Mouse (Mus musculus): ENCODE measurements around the gene Smagp. TPM values are rescaled to one million over a fixed set of nuclear protein-coding genes. Genes with fewer than 3 reads are reported as not detected.

Gene Smagp
- polyA plus RNA-seq, 1 experiment from 2014 or later = 21.7 TPM

DNA sequence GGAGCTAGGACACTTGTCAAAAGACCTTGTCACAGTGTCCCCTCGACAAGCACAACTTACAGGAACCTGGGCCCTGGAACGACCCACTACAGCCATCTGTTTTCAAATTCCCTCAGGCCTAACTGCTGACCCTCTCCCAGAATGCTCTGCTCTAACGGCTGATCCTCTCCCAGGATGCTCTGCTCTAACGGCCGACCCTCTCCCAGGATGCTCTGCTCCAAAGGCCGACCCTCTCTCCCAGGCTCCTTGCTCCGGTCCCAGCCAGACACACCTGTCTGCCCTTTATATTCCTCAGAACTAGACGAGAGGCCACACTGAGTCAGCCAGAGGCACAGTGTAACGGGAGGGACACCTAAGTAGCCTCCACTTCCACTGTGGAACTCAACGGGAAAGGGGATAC is 56.6 kb downstream of the Smagp start:
- 78% methylated on average over 10 of the region's 10 CpGs for WGBS (ENCODE audit: insufficient replicate concordance)

DNA sequence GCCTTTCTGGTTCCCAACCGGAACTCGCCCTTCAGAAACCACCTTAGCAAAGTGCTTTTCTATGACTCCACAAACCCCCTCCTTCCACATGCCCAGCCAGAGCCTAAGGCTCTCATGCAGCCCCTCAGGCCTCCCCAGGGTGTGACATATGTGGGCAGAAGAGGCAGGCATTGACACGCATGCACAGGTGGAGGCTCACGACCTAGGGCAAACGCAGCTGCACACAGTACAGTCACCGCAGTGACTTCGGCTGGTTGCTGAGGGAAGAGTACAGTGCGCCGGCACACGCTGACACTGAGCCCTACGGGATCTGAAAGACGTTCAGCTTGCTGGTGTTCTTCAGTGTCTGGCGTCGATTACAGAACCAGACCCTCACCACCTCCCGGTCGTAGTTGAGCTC is 58.8 kb downstream of the Smagp start:
- no peaks in the 10 kb centered on the region for H3K9me3 ChIP-seq (ENCODE audit: low read length)
- H3K4me3 ChIP-seq (ENCODE audit: low read depth, low read length) = no peak overlapping the region
- H3K9ac ChIP-seq (replicated peaks) = no peak overlapping the region
- H3K27ac ChIP-seq (ENCODE audit: low read depth) = no peak overlapping the region
- no peak overlapping the region for H3K4me2 ChIP-seq (ENCODE audit: low read depth, low read length)
- no peaks in the 10 kb centered on the region for H3K36me3 ChIP-seq (replicated peaks; ENCODE audit: insufficient read depth, low read length)
- H3K4me1 ChIP-seq (ENCODE audit: insufficient read depth) = no peaks in the 10 kb centered on the region
- H3K27me3 ChIP-seq (ENCODE audit: insufficient read depth, low read length) = no peaks in the 10 kb centered on the region
- 75% methylated on average over 16 of the region's 16 CpGs for WGBS (ENCODE audit: insufficient replicate concordance)
- ATAC-seq (no peak), DNase-seq (no peak)
- TF ChIP-seq CTCF (IDR thresholded peaks at IDR 0.05; ENCODE audit: low read depth) (no peak), EP300 (IDR thresholded peaks at IDR 0.05; ENCODE audit: low read depth) (no peak)

More for the DNA sequence above, 56.6 kb downstream of the Smagp start:
- Histone ChIP-seq H3K4me2 (ENCODE audit: low read depth, low read length) (no peak overlapping the region), H3K9ac (replicated peaks) (no peak overlapping the region), H3K9me3 (ENCODE audit: low read length) (no peaks in the 10 kb centered on the region), H3K27me3 (ENCODE audit: insufficient read depth, low read length) (no peaks in the 10 kb centered on the region), H3K27ac (ENCODE audit: low read depth) (no peak overlapping the region), H3K4me3 (ENCODE audit: low read depth, low read length) (no peak overlapping the region), H3K36me3 (replicated peaks; ENCODE audit: insufficient read depth, low read length) (no peaks in the 10 kb centered on the region), H3K4me1 (ENCODE audit: insufficient read depth) (no peaks in the 10 kb centered on the region)
- no peak for DNase-seq
- no peak for ATAC-seq
- TF ChIP-seq EP300 (IDR thresholded peaks at IDR 0.05; ENCODE audit: low read depth) = no peak
- TF ChIP-seq CTCF (IDR thresholded peaks at IDR 0.05; ENCODE audit: low read depth) = no peak

DNA sequence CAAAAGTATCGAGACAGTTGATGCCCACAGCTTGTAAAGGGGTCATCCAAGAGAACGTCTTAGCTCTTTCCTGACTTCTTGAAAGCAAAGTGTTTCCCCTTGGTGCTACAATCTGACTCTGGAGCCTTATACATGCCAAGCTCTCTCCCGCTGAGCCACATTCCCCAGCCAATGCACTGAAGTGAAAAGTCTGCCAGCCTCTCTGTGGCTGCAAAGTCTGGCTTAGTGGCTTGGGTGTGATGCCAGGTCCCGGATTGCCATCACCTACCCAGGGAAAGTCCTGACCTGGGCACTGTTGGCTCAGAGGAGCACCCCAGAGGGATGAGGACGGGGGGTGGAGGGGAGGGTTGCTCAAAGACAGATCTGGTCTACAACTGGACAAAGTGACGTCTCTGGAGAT is 59.9 kb downstream of the Smagp start:
- H3K4me2 ChIP-seq (ENCODE audit: low read depth, low read length) = no peak overlapping the region
- H3K9ac ChIP-seq (replicated peaks) = no peak overlapping the region
- 66% methylated on average over 6 of the region's 6 CpGs for WGBS (ENCODE audit: insufficient replicate concordance)
- no peak for DNase-seq
- TF ChIP-seq CTCF (IDR thresholded peaks at IDR 0.05; ENCODE audit: low read depth) = no peak
- no peak for TF ChIP-seq EP300 (IDR thresholded peaks at IDR 0.05; ENCODE audit: low read depth)
- no peak overlapping the region for H3K27ac ChIP-seq (ENCODE audit: low read depth)
- no peaks in the 10 kb centered on the region for H3K4me1 ChIP-seq (ENCODE audit: insufficient read depth)
- no peaks in the 10 kb centered on the region for H3K27me3 ChIP-seq (ENCODE audit: insufficient read depth, low read length)
- H3K36me3 ChIP-seq (replicated peaks; ENCODE audit: insufficient read depth, low read length) = no peaks in the 10 kb centered on the region
- H3K4me3 ChIP-seq (ENCODE audit: low read depth, low read length) = no peak overlapping the region
- H3K9me3 ChIP-seq (ENCODE audit: low read length) = no peaks in the 10 kb centered on the region
- ATAC-seq = no peak

DNA sequence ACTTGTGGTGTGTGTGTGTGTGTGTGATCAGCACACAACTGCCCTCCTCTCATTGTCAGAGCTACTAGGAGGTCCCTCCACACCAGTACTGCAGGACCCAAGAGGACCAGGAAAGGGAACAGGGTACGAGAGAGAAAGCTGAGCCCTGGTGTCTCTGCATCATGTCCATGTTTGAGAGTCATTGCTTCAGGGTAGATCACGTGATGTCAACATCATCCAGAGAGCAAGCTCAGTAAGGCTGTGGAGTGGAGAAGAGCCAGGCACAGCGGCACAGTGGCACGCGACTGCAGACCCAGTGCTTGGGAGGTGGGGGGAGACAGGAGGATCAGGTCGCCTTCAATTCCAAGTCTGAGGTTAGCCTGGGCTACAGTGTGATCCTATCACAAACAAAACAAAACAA is 60.3 kb downstream of the Smagp start:
- no peak overlapping the region for H3K4me3 ChIP-seq (ENCODE audit: low read depth, low read length)
- TF ChIP-seq CTCF (IDR thresholded peaks at IDR 0.05; ENCODE audit: low read depth) (no peak), EP300 (IDR thresholded peaks at IDR 0.05; ENCODE audit: low read depth) (no peak)
- no peak overlapping the region for H3K9ac ChIP-seq (replicated peaks)
- H3K27me3 ChIP-seq (ENCODE audit: insufficient read depth, low read length) = no peaks in the 10 kb centered on the region
- no peaks in the 10 kb centered on the region for H3K36me3 ChIP-seq (replicated peaks; ENCODE audit: insufficient read depth, low read length)
- H3K4me2 ChIP-seq (ENCODE audit: low read depth, low read length) = no peak overlapping the region
- no peak for ATAC-seq
- no peaks in the 10 kb centered on the region for H3K4me1 ChIP-seq (ENCODE audit: insufficient read depth)
- no peak overlapping the region for H3K27ac ChIP-seq (ENCODE audit: low read depth)
- no peaks in the 10 kb centered on the region for H3K9me3 ChIP-seq (ENCODE audit: low read length)
- no peak for DNase-seq
- 76% methylated on average over 6 of the region's 6 CpGs for WGBS (ENCODE audit: insufficient replicate concordance)

DNA sequence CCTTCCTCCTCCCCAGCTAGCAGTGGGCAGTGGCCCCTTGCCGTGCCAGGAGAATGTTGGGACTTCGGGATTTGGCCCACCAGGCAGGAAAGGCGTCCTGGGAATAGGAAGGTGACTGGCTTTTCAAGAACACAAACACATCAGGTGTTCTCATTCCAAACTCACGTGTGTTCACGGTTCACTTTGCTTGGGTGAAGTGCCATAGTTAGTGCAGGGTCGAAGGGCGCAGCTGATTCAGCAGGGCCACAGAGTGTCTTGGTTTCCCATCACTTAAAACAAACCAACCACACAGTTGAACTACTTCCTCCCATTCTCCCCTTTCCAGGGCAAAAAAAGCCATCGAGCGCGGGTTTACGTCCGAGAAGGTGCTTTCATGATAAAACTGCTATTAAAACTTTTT is 61.4 kb downstream of the Smagp start:
- Histone ChIP-seq H3K36me3 (replicated peaks; ENCODE audit: insufficient read depth, low read length) (no peaks in the 10 kb centered on the region), H3K27me3 (ENCODE audit: insufficient read depth, low read length) (no peaks in the 10 kb centered on the region), H3K27ac (ENCODE audit: low read depth) (no peak overlapping the region), H3K9ac (replicated peaks) (no peak overlapping the region), H3K9me3 (ENCODE audit: low read length) (no peaks in the 10 kb centered on the region), H3K4me2 (ENCODE audit: low read depth, low read length) (no peak overlapping the region), H3K4me1 (ENCODE audit: insufficient read depth) (no peaks in the 10 kb centered on the region), H3K4me3 (ENCODE audit: low read depth, low read length) (no peak overlapping the region)
- no peak for TF ChIP-seq CTCF (IDR thresholded peaks at IDR 0.05; ENCODE audit: low read depth)
- TF ChIP-seq EP300 (IDR thresholded peaks at IDR 0.05; ENCODE audit: low read depth) = no peak
- ATAC-seq = no peak
- WGBS (ENCODE audit: insufficient replicate concordance) = 61% methylated on average over 12 of the region's 12 CpGs
- no peak for DNase-seq

DNA sequence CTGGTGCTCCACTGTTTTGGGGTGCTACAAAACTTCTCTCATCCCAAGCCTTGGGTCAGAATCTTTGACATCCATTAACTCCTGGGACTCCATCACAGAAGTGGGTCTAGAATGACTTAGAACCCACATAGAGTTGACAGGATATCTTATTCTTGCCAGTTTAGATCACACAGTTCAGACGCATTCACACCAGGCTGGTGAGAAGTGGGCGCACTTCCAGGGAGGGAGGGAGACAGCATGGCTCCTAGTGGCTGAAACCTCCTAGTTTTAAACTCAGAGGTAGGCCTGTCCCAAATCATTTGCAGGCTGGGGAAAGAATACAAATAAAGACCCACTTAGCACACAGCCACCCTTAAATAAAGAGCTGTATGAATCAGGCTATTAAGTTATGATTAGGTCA is 62.4 kb downstream of the Smagp start:
- ATAC-seq (no peak), DNase-seq (no peak)
- H3K27ac ChIP-seq (ENCODE audit: low read depth) = no peak overlapping the region
- WGBS (ENCODE audit: insufficient replicate concordance) = 71% methylated on average over 2 of the region's 2 CpGs
- no peaks in the 10 kb centered on the region for H3K36me3 ChIP-seq (replicated peaks; ENCODE audit: insufficient read depth, low read length)
- H3K9me3 ChIP-seq (ENCODE audit: low read length) = no peaks in the 10 kb centered on the region
- no peaks in the 10 kb centered on the region for H3K4me1 ChIP-seq (ENCODE audit: insufficient read depth)
- H3K4me2 ChIP-seq (ENCODE audit: low read depth, low read length) = no peak overlapping the region
- H3K9ac ChIP-seq (replicated peaks) = no peak overlapping the region
- TF ChIP-seq EP300 (IDR thresholded peaks at IDR 0.05; ENCODE audit: low read depth) (no peak), CTCF (IDR thresholded peaks at IDR 0.05; ENCODE audit: low read depth) (no peak)
- no peaks in the 10 kb centered on the region for H3K27me3 ChIP-seq (ENCODE audit: insufficient read depth, low read length)
- no peak overlapping the region for H3K4me3 ChIP-seq (ENCODE audit: low read depth, low read length)

DNA sequence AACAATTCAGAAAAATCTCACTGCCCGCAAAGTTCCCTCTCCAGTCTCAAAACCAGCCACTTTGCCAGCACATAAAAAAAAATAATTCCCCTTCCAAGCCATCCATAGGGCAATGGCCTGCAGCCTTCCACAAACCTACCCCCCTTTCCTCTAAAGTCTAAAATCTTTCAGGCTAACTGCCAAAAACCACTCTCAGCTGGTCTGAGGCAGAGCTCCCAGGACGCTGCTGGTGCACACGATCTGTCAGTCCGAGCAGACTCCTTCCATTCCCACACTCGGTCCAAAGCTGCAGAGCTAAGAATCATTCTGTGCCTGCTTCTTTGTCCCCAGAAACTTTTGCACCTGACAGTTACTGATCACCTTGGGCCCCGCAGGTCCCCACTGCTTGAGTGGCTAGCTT is 62.8 kb downstream of the Smagp start:
- WGBS (ENCODE audit: insufficient replicate concordance) = 60% methylated on average over 6 of the region's 6 CpGs

More for the DNA sequence above, 62.8 kb downstream of the Smagp start:
- Histone ChIP-seq H3K27me3 (ENCODE audit: insufficient read depth, low read length) (no peaks in the 10 kb centered on the region), H3K36me3 (replicated peaks; ENCODE audit: insufficient read depth, low read length) (no peaks in the 10 kb centered on the region), H3K9ac (replicated peaks) (no peak overlapping the region), H3K27ac (ENCODE audit: low read depth) (no peak overlapping the region), H3K4me2 (ENCODE audit: low read depth, low read length) (no peak overlapping the region), H3K9me3 (ENCODE audit: low read length) (no peaks in the 10 kb centered on the region), H3K4me3 (ENCODE audit: low read depth, low read length) (no peak overlapping the region), H3K4me1 (ENCODE audit: insufficient read depth) (no peaks in the 10 kb centered on the region)
- no peak for DNase-seq
- no peak for ATAC-seq
- TF ChIP-seq CTCF (IDR thresholded peaks at IDR 0.05; ENCODE audit: low read depth) (no peak), EP300 (IDR thresholded peaks at IDR 0.05; ENCODE audit: low read depth) (no peak)

Small RNA genes within 50 kb of the gene (microRNA-seq; reads per million reads assigned to microRNA genes)
- gene Mir6961 = not detected

Other genes with a start within 250 kb of the Smagp start
- gene Gm5475, start 214.8 kb downstream of the Smagp start, polyA plus RNA-seq (2015; fragmentation: Nextera tagmentation; extraction: Ambion mirVana) = 0.04 TPM in 1 of 2 replicates, not detected in the other
- 15.0 and 16.3 TPM in 2 replicates for gene Slc11a2, start 211.9 kb downstream of the Smagp start, polyA plus RNA-seq (2015; fragmentation: Nextera tagmentation; extraction: Ambion mirVana)
- gene Letmd1, start 167.9 kb downstream of the Smagp start, polyA plus RNA-seq (2015; fragmentation: Nextera tagmentation; extraction: Ambion mirVana) = 14.4 and 16.3 TPM in 2 replicates
- gene Csrnp2, start 141.5 kb downstream of the Smagp start, polyA plus RNA-seq (2015; fragmentation: Nextera tagmentation; extraction: Ambion mirVana) = 0.89 and 1.1 TPM in 2 replicates
- gene Tfcp2, start 84.9 kb downstream of the Smagp start, polyA plus RNA-seq (2015; fragmentation: Nextera tagmentation; extraction: Ambion mirVana) = 4.0 TPM in 2 replicates
- 0.74 and 0.79 TPM in 2 replicates for gene Pou6f1, start 37.0 kb downstream of the Smagp start, polyA plus RNA-seq (2015; fragmentation: Nextera tagmentation; extraction: Ambion mirVana)
- 145 and 146 TPM in 2 replicates for gene Dazap2, start 21.6 kb downstream of the Smagp start, polyA plus RNA-seq (2015; fragmentation: Nextera tagmentation; extraction: Ambion mirVana)
- 16.2 and 20.3 TPM in 2 replicates for gene Bin2, start 32.6 kb upstream of the Smagp start, polyA plus RNA-seq (2015; fragmentation: Nextera tagmentation; extraction: Ambion mirVana)
- 29.5 and 31.5 TPM in 2 replicates for gene Cela1, start 51.0 kb upstream of the Smagp start, polyA plus RNA-seq (2015; fragmentation: Nextera tagmentation; extraction: Ambion mirVana)
- gene Galnt6, start 92.4 kb upstream of the Smagp start, polyA plus RNA-seq (2015; fragmentation: Nextera tagmentation; extraction: Ambion mirVana) = 1.3 and 1.6 TPM in 2 replicates
- 1.0 and 1.1 TPM in 2 replicates for gene Slc4a8, start 124.8 kb upstream of the Smagp start, polyA plus RNA-seq (2015; fragmentation: Nextera tagmentation; extraction: Ambion mirVana)
- gene Scn8a, start 232.9 kb upstream of the Smagp start, polyA plus RNA-seq (2015; fragmentation: Nextera tagmentation; extraction: Ambion mirVana) = 0.44 and 0.63 TPM in 2 replicates